Mouse (Mus musculus): ENCODE measurements around the gene Cpm. TPM values are rescaled to one million over a fixed set of nuclear protein-coding genes. Genes with fewer than 3 reads are reported as not detected.
"Not testable (repeated sequence)": the region's sequence is repeated elsewhere in the genome, so short reads cannot be mapped to it uniquely, and the experiment has no call there.

Gene Cpm
- polyA plus RNA-seq, 2 experiments, result 24.4 to 41.6 TPM

- Histone ChIP-seq H3K4me1 (ENCODE audit: control insufficient read depth, insufficient read depth, low read length) (no peaks in the 10 kb centered on the region), H3K4me3 (replicated peaks; ENCODE audit: low read length) (no peak overlapping the region), H3K27me3 (ENCODE audit: control insufficient read depth, insufficient read depth, low read length) (no peaks in the 10 kb centered on the region), H3K27ac (replicated peaks; ENCODE audit: low read depth, low read length) (no peak overlapping the region), H3K9me3 (ENCODE audit: control insufficient read depth, low read length) (no peaks in the 10 kb centered on the region), H3K36me3 (ENCODE audit: control insufficient read depth, insufficient read depth, low read length) (peaks cover 26% of the 10 kb centered on the region), H3K9ac (ENCODE audit: low read depth, low read length, severe bottlenecking) (no peak overlapping the region), H3K4me2 (replicated peaks; ENCODE audit: low read depth, low read length, severe bottlenecking) (no peak overlapping the region)
- DNase-seq (ENCODE audit: low spot score), result no peak
- 86% methylated on average over 14 of the region's 14 CpGs for WGBS
- ATAC-seq (ENCODE audit: low FRiP score, low read depth), result no peak
- TF ChIP-seq POLR2A (IDR thresholded peaks at IDR 0.05; ENCODE audit: borderline replicate concordance, extremely low read depth, insufficient read depth, insufficient read length), result no peak
These were observed 103.8 kb downstream of the Cpm start for GRCm38 (mm10) chr10:117732962-117733592.

- peaks cover 32% of the 10 kb centered on the region for H3K36me3 ChIP-seq (ENCODE audit: control insufficient read depth, insufficient read depth, low read length)
- not testable (repeated sequence) for H3K9me3 ChIP-seq (ENCODE audit: control insufficient read depth, low read length); H3K4me1 ChIP-seq (ENCODE audit: control insufficient read depth, insufficient read depth, low read length); H3K27ac ChIP-seq (replicated peaks; ENCODE audit: low read depth, low read length); H3K9ac ChIP-seq (ENCODE audit: low read depth, low read length, severe bottlenecking); H3K27me3 ChIP-seq (ENCODE audit: control insufficient read depth, insufficient read depth, low read length); ATAC-seq (ENCODE audit: low FRiP score, low read depth); H3K4me2 ChIP-seq (replicated peaks; ENCODE audit: low read depth, low read length, severe bottlenecking); H3K4me3 ChIP-seq (replicated peaks; ENCODE audit: low read length); DNase-seq (ENCODE audit: low spot score)
- WGBS, result 92% methylated on average over 8 of the region's 8 CpGs
These were observed 104.3 kb downstream of the Cpm start for GRCm38 (mm10) chr10:117733626-117734025.

GRCm38 (mm10) chr10:117734104-117734852, 105.0 kb downstream of the Cpm start:
- WGBS, result 88% methylated on average over 9 of the region's 10 CpGs
- not testable (repeated sequence) for DNase-seq (ENCODE audit: low spot score)

GRCm38 (mm10) chr10:117735396-117735795, 106.1 kb downstream of the Cpm start:
- not testable (repeated sequence) for H3K27ac ChIP-seq (replicated peaks; ENCODE audit: low read depth, low read length); H3K27me3 ChIP-seq (ENCODE audit: control insufficient read depth, insufficient read depth, low read length); H3K4me1 ChIP-seq (ENCODE audit: control insufficient read depth, insufficient read depth, low read length); DNase-seq (ENCODE audit: low spot score); H3K4me3 ChIP-seq (replicated peaks; ENCODE audit: low read length); H3K9me3 ChIP-seq (ENCODE audit: control insufficient read depth, low read length); ATAC-seq (ENCODE audit: low FRiP score, low read depth); H3K9ac ChIP-seq (ENCODE audit: low read depth, low read length, severe bottlenecking); H3K4me2 ChIP-seq (replicated peaks; ENCODE audit: low read depth, low read length, severe bottlenecking)
- WGBS, result 89% methylated on average over 11 of the region's 12 CpGs
- peaks cover 49% of the 10 kb centered on the region for H3K36me3 ChIP-seq (ENCODE audit: control insufficient read depth, insufficient read depth, low read length)

More at GRCm38 (mm10) chr10:117734104-117734852, 105.0 kb downstream of the Cpm start:
- H3K27ac ChIP-seq (replicated peaks; ENCODE audit: low read depth, low read length); H3K9me3 ChIP-seq (ENCODE audit: control insufficient read depth, low read length); ATAC-seq (ENCODE audit: low FRiP score, low read depth); H3K4me2 ChIP-seq (replicated peaks; ENCODE audit: low read depth, low read length, severe bottlenecking); H3K4me3 ChIP-seq (replicated peaks; ENCODE audit: low read length); H3K9ac ChIP-seq (ENCODE audit: low read depth, low read length, severe bottlenecking); H3K27me3 ChIP-seq (ENCODE audit: control insufficient read depth, insufficient read depth, low read length); H3K4me1 ChIP-seq (ENCODE audit: control insufficient read depth, insufficient read depth, low read length): not testable (repeated sequence)
- peaks cover 38% of the 10 kb centered on the region for H3K36me3 ChIP-seq (ENCODE audit: control insufficient read depth, insufficient read depth, low read length)

GRCm38 (mm10) chr10:117736573-117736972, 107.3 kb downstream of the Cpm start:
- Histone ChIP-seq H3K9ac (ENCODE audit: low read depth, low read length, severe bottlenecking) (no peak overlapping the region), H3K9me3 (ENCODE audit: control insufficient read depth, low read length) (no peaks in the 10 kb centered on the region), H3K4me3 (replicated peaks; ENCODE audit: low read length) (no peak overlapping the region), H3K36me3 (ENCODE audit: control insufficient read depth, insufficient read depth, low read length) (peaks cover 51% of the 10 kb centered on the region), H3K27me3 (ENCODE audit: control insufficient read depth, insufficient read depth, low read length) (no peaks in the 10 kb centered on the region), H3K4me2 (replicated peaks; ENCODE audit: low read depth, low read length, severe bottlenecking) (no peak overlapping the region), H3K27ac (replicated peaks; ENCODE audit: low read depth, low read length) (no peak overlapping the region), H3K4me1 (ENCODE audit: control insufficient read depth, insufficient read depth, low read length) (peaks cover 4% of the 10 kb centered on the region; the same call in 1 of the 2 replicates)
- DNase-seq (ENCODE audit: low spot score) (no peak), ATAC-seq (ENCODE audit: low FRiP score, low read depth) (no peak)
- no peak for TF ChIP-seq POLR2A (IDR thresholded peaks at IDR 0.05; ENCODE audit: borderline replicate concordance, extremely low read depth, insufficient read depth, insufficient read length)
- 89% methylated on average over 5 of the region's 5 CpGs for WGBS

Other genes starting within 250 kb of the Cpm start
- 119 and 137 TPM in 2 replicates for gene Cpsf6, start 249.5 kb upstream of the Cpm start, polyA plus RNA-seq (2012; rRNA removed)
- gene Cpsf6, start 249.5 kb upstream of the Cpm start, polyA plus RNA-seq (2014; fragmentation: Nextera tagmentation; extraction: Ambion mirVana), result 144 and 153 TPM in 2 replicates
- gene Mdm2, start 81.3 kb downstream of the Cpm start, polyA plus RNA-seq (2012; rRNA removed), result 56.9 and 59.9 TPM in 2 replicates
- 32.9 and 39.2 TPM in 2 replicates for gene Mdm2, start 81.3 kb downstream of the Cpm start, polyA plus RNA-seq (2014; fragmentation: Nextera tagmentation; extraction: Ambion mirVana)
- gene Slc35e3, start 116.9 kb downstream of the Cpm start, polyA plus RNA-seq (2012; rRNA removed), result 36.2 and 43.8 TPM in 2 replicates
- 21.7 and 26.7 TPM in 2 replicates for gene Slc35e3, start 116.9 kb downstream of the Cpm start, polyA plus RNA-seq (2014; fragmentation: Nextera tagmentation; extraction: Ambion mirVana)
- 41.8 and 53.4 TPM in 2 replicates for gene Nup107, start 163.2 kb downstream of the Cpm start, polyA plus RNA-seq (2012; rRNA removed)
- gene Nup107, start 163.2 kb downstream of the Cpm start, polyA plus RNA-seq (2014; fragmentation: Nextera tagmentation; extraction: Ambion mirVana), result 61.2 and 64.6 TPM in 2 replicates
- gene Rap1b, start 216.5 kb downstream of the Cpm start, polyA plus RNA-seq (2012; rRNA removed), result 86.1 and 94.9 TPM in 2 replicates
- gene Rap1b, start 216.5 kb downstream of the Cpm start, polyA plus RNA-seq (2014; fragmentation: Nextera tagmentation; extraction: Ambion mirVana), result 190 and 194 TPM in 2 replicates